Mouse (Mus musculus) urinary bladder, postnatal 4 days (tissue): Measurements from ENCODE around the gene Khdc4.

ENCODE experiments used
- DNase-seq, 2 experiments: peaks; one replicate each; pipeline ENCODE4 v3.0.0; 2021 to 2022; ENCODE audit warnings: low spot score in 2 of 2

The Khdc4 gene

DNA sequence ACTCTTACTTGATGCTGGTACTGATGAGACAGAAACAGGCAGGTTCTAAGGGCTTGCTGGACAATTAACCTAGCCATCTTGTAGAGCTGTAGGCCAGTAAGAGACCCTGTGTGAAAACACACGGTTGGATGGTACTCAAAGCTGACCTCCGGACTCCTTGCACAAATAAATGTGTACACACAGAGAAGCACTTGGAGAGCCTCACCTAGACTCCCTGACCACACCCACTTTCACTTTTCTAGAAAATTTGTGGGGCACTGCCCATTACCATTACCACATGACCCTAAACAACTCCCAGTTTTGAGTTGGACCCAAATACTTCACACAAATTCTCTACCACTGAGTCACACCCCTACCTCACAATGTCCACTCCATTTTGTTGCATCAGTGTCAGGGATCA is 51.0 kb downstream of the Khdc4 start:
- no peak for DNase-seq

DNA sequence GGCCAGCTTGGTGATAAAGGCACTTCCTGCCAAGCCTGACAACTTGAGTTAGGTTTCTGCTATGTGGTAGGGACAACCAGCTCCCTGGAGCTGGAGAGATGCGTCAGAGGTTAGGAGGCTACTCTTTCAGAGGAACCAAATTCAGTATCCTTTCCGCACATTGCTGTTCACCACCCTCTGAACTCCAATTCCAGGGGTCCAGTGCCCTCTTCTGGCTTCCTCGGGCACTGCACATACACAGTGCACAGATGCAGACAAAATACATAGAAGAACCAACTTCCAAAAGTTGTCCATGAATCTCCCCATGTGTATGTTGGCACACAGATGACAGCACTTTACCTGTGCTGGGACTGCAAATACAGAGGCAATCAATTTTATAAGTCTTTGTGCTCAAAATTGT is 53.0 kb downstream of the Khdc4 start:
- DNase-seq = no peak

- no peak for DNase-seq
These were observed 54.5 kb downstream of the Khdc4 start for GRCm38 (mm10) chr3:88740147-88740546.

DNA sequence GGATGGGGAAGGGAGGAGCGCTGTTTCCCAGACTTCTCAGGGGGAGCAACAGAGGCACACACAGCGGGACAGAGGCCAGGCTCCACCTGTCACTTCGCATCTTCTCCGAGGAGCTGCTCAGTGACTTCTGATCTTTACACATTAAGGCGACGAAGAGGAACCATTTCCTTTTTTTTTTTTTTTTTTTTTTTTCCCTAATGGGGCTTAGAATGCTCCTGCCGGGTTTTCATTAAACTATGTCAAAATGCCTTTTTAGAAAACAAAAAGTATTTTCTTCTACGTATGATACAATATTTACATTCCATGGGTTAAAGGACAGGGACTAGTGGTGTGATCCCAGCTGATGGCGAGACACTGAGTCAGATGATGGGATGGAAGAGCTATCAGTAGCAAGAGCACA is 59.9 kb downstream of the Khdc4 start:
- no peak for DNase-seq

GRCm38 (mm10) chr3:88746139-88746870 is 60.7 kb downstream of the Khdc4 start:
- no peak for DNase-seq

DNA sequence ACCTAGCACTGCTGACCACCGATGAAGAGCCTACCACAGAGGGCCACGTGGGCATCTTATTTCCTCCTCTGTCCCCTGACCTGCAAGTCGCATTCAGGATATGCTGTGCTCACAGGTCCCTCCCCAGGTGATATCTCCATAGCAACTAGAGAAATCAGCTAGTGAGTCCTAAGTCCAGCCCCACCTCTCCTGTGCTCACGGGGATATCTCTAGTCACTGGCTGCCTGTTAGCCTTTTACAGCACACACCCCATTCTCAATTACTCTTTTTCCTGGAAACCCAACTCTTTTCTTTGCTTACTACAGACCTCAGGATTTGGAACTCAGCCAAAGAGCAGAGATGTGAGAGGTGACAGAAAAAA is 61.2 kb downstream of the Khdc4 start:
- no peak for DNase-seq

DNA sequence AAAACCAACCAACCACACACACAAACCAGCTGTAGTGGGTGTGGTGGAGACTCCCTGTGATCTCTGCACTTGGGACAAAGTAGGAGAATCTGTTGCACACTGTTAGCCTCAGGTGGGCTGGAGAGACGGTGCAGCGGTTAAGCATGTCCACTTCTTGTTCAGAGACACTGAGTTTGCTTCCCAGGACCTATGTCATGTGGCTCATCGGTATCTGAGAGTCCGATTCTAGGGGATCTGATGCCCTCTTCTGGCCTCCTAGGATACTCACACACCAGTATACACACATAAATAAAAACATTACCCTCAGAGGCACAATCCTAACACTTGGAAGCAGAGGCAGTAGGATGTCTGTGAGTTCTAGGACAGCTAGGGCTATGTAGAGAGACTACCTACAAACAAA is 68.7 kb downstream of the Khdc4 start:
- DNase-seq = no peak

DNA sequence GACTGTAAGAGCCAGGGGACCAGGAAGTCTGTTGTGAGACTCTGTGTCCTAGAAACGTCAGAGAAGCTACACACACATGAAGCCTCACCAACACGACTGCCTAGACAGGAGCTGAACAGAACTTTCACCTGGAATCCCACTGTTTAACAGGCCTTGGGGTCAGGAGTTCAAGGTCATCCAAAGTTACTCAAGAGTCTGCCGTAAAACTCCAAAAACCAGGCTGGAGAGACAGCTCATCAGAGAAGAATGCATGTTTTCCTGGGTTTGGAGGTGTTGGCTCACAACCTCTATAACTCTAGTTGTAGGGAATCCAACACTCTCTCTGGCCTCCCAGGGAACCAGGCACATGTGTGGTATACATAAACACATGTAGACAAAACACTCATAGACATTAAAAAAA is 69.9 kb downstream of the Khdc4 start:
- DNase-seq = no peak

- no peak for DNase-seq
These were observed 70.7 kb downstream of the Khdc4 start for GRCm38 (mm10) chr3:88756276-88756675.

- peak; percentile 77 to 81 for DNase-seq
These were observed 72.5 kb downstream of the Khdc4 start for GRCm38 (mm10) chr3:88758045-88758500.

DNA sequence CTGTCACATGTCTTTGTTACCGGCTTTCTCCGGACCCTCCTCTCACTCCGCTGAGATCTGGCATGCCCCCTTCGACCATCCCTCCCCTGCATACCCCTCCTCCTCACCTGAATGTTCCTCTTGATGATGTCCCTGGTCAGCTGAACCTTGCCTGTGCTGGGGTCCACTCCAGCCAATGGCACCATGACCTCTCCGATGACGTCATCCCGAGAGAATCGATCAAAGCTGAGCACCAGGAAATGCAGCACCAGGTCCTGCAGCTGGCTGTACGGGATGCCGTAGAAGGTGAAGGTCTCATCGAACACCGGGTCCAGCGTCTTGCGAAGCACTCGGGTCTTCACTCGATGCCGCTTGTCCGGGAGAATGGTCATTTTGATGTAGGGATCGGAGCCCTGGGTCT is 76.0 kb downstream of the Khdc4 start:
- DNase-seq = no peak

DNA sequence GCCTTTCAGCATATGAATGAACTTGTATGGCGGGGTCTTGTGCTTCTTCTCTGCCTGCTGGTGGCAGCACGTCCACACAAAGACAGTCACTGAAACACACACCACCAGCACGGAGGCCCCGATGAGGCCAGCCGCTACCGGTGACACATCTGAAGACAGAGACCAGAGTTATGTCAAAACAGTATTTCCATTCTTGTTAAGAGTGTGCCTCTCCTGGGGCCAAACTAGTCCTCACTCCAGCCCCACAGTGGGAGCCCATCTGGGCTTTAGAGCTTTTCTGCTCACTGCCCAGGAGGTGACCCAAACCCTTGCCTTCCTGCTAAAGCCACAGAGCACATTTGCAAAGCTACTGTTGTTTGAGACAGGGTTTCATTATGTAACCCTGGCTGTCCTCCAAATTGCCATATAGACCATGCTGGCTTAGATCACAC is 76.8 kb downstream of the Khdc4 start:
- no peak for DNase-seq
